Mouse (Mus musculus) lung, postnatal 0 days (tissue): ENCODE data around the gene Bmpr1a.

Source experiments
- CTCF ChIP-seq: IDR thresholded peaks from 2 replicates; pipeline ENCODE4 v1.5.1; 2016; ENCODE audit warnings: antibody characterized with exemption, mild to moderate bottlenecking
- EP300 ChIP-seq: IDR thresholded peaks from 2 replicates; pipeline ENCODE4 v1.6.1; 2016; ENCODE audit warnings: antibody characterized with exemption, mild to moderate bottlenecking, control low read depth

DNA sequence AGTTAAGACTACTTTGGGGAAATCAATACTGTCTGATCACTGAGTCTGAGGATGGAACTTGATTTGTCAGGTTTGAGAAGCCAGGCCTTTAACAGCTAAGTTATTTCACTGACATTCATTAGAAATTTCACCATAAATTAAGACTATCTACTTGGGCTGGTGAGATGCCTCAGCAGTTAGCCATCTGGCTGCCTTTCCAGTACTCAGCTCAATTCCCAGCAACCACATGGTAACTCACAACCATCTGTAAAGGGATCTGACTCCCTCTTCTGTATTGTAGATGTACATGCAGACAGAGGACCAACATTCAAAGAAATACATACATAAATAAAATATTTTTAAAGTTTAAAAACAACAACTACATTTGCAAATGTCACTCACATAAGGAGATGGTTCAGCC lies 51.3 kb downstream of the Bmpr1a start:
- TF ChIP-seq CTCF: no peak
- no peak for TF ChIP-seq EP300
